Mouse (Mus musculus): ENCODE data around the gene Nr1h2.

Nr1h2 gene

GRCm38 (mm10) chr7:44553826-44554225 lies at the start of gene Nr1h2:
Gene Nr1h2, minus strand, starts transcription at chr7:44553951.
- peak; percentile 97 to 98 for DNase-seq

- DNase-seq: no peak
These were observed 49.6 kb upstream of the Nr1h2 start for GRCm38 (mm10) chr7:44603186-44603855.

DNA sequence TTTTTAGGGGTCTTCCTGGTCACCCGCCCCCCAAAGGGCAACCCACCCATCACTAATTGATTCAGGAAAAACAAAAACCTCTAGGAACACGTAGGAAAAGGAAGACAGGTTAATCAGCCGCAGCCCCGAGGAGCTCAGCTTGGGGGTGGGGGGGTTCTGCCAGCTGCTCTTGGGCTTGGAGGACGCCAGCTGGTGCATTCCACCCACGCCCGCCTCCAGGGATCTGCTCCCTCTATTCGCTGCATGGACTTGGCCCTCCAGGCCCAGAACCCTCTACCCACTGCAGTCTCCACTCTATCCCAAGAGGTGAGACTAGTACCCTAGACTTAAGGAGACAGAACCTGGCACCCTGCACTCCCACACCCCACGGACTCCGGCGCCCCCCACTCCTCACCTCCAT lies 48.7 kb upstream of the Nr1h2 start:
- DNase-seq: no peak

- DNase-seq: no peak
These were observed 47.9 kb upstream of the Nr1h2 start for GRCm38 (mm10) chr7:44601646-44602045.

GRCm38 (mm10) chr7:44600691-44601262 lies 47.0 kb upstream of the Nr1h2 start:
- DNase-seq: no peak

GRCm38 (mm10) chr7:44598336-44598735 lies 44.6 kb upstream of the Nr1h2 start:
- DNase-seq: no peak

GRCm38 (mm10) chr7:44597666-44598065 lies 43.9 kb upstream of the Nr1h2 start:
- DNase-seq: no peak

- no peak for DNase-seq
These were observed 43.3 kb upstream of the Nr1h2 start for GRCm38 (mm10) chr7:44596996-44597538.

- no peak for DNase-seq
These were observed 42.3 kb upstream of the Nr1h2 start for GRCm38 (mm10) chr7:44596051-44596450.

DNA sequence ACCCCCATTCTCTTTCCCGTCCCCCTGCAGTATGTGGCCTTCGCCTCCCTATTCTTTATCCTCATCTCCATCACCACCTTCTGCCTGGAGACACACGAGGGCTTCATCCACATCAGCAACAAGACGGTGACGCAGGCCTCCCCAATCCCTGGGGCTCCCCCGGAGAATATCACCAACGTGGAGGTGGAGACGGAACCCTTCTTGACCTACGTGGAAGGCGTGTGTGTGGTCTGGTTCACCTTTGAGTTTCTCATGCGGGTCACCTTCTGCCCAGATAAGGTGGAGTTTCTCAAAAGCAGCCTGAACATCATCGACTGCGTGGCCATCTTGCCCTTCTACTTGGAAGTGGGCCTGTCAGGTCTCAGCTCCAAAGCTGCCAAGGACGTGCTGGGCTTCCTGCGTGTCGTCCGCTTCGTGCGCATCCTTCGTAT lies 41.4 kb upstream of the Nr1h2 start:
- DNase-seq: no peak

DNA sequence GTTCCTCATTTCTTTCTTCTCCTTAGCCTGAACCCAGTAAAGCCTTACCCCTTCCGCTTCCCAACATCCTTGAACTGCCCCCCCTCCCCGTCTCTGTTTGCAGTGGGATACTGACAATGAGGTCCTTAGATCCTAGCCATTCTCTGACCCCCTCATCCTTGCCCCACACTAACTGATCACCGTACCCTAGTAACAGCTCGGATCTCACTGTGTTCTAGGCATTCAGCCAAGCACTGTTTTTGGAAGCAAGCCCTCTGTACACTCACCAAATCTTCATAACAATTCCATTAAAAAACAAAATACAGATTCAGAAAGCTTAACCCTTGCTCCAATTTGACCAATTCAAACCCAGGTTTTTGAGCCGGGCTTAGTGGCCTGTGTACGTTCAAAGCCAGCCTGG lies 40.5 kb upstream of the Nr1h2 start:
- DNase-seq: no peak

DNA sequence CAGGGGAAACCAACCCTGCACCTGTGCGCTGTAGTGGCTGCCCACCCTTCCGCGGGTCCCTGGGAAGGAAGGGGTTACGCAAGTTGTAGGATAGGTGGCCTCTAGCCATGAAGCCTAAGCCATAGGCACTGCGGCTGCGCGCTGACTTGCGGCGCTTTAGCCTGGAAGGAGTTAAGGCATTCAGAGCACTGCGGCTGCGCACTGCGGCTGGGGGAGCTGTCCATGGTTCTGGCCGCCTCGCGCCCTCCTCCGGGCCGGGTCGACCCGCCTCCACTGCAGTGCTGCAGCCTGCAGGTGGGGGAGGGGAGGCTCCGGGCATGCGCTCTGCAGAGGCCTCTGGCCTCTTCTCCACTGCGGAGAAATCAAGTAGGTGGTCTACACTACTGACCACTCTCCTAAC lies 40.0 kb upstream of the Nr1h2 start:
- DNase-seq: peak; percentile 74 to 82

DNA sequence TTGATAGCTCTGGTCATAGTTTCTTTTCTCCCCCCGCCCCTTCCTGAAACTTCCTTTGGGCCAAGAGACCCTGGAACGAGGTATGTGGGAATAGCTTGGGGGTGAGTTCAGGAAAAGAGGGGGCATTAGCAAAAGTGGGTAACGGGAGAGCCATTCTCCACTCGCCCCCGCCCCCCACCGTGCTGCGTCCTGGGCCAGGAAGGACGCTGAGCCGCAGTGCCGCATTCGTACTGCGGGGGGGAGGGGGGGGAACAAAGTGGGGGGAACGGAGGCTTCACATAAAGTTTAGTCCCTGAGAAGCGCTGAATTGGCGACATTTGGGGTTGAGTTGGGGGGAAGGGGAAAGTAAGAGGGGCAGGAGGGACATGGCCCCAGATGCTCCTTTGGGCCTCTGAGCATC lies 39.3 kb upstream of the Nr1h2 start:
- no peak for DNase-seq

DNA sequence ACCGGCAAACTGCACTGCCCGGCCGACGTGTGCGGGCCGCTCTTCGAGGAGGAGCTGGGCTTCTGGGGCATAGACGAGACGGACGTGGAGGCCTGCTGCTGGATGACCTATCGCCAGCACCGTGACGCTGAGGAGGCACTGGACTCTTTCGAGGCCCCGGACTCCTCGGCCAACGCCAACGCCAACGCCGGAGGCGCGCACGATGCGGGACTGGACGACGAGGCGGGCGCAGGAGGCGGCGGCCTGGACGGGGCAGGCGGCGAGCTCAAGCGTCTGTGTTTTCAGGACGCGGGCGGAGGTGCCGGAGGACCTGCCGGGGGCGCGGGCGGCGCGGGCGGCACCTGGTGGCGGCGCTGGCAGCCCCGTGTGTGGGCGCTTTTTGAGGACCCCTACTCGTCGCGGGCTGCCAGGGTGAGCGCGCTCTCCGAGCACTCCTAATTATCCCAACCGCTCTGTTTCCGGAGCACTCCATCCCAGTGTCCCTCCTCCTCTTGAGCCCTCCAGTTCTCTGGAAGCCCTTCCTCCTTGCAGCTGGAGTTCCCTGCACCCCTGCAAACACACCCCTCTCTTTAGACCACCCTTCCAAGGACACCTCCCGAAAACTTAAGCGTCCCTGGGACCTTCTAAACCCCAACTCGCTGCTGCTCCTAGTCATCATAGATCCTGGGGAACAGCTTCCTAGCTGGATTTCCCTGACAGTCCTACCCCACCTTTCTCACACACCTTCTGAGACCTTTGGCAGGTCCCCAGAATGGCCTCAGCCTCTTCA lies 37.8 kb upstream of the Nr1h2 start:
- DNase-seq: no peak

DNA sequence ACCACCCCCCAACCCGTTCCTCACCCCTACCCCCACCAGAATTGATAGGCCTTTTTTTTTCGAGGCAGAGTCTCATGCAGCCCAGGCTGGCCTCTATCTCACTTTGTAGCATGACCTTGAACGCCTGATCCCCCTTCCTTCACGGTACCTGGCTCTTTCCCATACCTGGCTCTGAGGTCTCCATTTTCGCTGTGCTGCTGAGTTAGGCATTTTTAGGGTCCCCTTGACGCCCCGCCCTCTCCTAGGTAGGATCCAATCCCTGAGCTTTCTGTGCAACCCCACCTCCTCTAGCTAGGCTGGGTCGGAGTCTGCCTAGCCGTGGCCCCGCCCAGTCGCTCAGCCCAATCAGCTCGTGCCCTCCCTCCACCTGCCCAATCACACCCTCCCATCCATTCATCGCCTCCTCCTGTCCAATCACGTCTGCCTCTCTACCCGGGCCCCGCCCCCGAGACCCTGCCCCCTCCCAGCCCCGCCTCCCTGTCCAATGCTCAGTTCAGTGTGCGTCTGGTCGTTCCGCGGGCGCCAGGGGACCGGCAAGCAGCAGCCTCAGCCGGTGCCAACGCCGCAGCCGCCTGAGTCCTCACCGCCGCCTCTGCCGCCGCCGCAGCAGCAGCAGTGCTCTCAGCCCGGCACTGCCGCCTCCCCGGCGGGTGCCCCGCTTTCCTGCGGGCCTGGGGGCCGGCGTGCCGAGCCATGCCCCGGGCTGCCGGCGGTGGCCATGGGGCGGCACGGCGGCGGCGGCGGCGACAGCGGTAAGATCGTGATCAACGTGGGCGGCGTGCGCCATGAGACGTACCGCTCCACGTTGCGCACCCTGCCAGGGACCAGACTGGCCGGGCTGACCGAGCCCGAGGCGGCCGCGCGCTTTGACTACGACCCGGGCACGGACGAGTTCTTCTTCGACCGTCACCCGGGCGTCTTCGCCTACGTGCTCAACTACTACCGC lies 36.9 kb upstream of the Nr1h2 start, which contains the start of gene Kcnc3:
Kcnc3 (plus strand) TSS at position 263 of the 946 bp plus-strand sequence.
- peak; percentile 93 to 94 for DNase-seq

GRCm38 (mm10) chr7:44589946-44590345 lies 36.2 kb upstream of the Nr1h2 start:
- DNase-seq: no peak

GRCm38 (mm10) chr7:44589149-44589548 lies 35.4 kb upstream of the Nr1h2 start:
- DNase-seq: peak; percentile 89 to 94

DNA sequence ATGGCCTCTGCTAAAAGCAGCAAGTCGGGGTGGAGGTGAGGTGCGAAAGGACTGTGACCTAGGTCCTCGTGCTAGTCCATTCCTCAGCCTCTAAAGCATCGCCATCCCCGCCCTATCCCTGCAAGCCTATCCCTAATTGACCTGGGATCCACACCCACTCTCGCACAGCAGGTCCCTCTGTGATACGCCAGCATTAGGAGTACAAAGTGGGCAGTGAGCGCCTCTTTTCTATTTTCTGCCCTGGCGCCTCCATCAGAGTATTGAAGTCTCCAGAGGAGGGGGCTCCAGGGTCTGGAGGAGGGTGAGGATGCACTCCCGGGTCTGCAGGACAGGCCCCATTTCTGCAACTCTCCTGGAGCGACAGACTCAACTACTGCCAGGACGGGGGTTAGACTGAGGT lies 34.6 kb upstream of the Nr1h2 start:
- peak in 1 of 2 experiments; percentile 35 for DNase-seq

DNA sequence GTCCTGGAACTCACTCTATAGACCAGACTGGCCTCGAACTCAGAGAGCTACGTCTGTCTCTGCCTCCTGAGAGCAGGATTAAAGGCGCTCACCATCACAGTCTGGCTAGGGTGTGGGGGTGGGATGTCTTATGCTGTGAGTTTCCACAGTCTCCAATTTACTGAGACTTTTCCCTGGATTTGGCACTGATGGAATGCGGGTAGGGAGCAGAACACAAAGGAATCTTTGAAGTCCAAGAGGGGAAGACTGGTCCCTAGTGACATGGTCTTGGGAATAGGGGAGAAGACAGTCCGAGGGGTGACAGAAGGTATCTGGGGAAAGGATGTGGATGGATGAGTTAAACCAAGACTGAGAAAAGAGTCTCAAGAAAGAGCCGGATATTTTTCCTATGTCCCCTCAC lies 33.9 kb upstream of the Nr1h2 start:
- no peak for DNase-seq

DNA sequence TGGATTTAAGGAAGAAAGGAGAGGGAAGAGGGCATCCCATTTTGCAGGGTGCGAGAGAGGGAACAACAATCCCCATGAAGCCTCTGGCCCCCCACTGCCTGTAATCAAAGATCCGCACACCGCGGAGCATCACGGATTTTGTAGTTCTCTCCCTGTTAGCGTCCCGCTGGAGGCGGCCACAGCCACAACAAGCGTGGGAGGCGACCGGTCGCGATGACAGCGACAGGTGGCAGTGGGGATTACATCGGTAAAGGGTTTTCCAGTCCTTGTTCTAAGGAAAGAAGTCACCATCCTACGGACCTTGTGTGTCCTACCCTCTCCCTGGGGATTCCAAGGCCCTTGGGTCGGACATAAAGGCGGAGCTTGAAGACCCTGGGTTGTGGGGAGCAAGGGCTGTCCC lies 33.2 kb upstream of the Nr1h2 start:
- peak; percentile 29 to 40 for DNase-seq

- no peak for DNase-seq
These were observed 32.8 kb upstream of the Nr1h2 start for GRCm38 (mm10) chr7:44586518-44586917.

DNA sequence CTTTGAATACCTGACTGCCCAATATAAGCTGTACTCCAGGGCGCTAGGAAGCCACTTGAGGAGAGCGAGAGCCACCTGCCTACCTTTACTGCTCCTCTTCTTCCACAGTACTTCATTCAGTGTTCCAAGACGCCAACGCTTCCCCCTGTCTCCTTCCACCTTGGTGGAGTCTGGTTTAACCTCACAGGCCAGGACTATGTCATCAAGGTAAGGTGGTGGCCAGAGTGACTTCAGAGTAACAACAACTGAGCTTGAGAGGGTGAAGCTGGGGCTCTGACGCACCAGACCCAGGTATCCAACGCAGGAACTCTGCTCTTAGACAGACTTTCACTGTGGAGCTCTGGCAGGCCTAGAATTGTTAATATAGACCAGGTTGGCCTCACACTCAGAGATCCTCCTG lies 31.9 kb upstream of the Nr1h2 start:
- no peak for DNase-seq
